Mouse (Mus musculus) lung, adult 10 weeks (tissue): Measurements from ENCODE around the gene Ccnb2. TPM values are rescaled to one million over a fixed set of nuclear protein-coding genes. Genes with fewer than 3 reads are reported as not detected.

Source experiments
- polyA plus RNA-seq: library from polyadenylated mRNA; stranded (reverse); fragments of 350-450 nt; fragmentation: Illumina TruSeq; extraction: RNeasy Lipid Tissue Mini Kit (QIAGEN cat#74804); gene quantifications from one replicate; pipeline ENCODE4 v1.2.3, GENCODE M21; 2014; ENCODE audit warnings: low read depth, low replicate concordance; ENCODE audit not compliant: insufficient read depth

The Ccnb2 gene
- polyA plus RNA-seq = 2.1 TPM

GRCm38 (mm10) chr9:70421257-70422056, at the start of gene Ccnb2:
Gene Ccnb2 (minus strand): TSS chr9:70421547.

Other genes starting within 250 kb of the Ccnb2 start
- 12.6 TPM for gene Myo1e, start 214.2 kb downstream of the Ccnb2 start, polyA plus RNA-seq
- gene Rnf111, start 82.2 kb upstream of the Ccnb2 start, polyA plus RNA-seq = 10.0 TPM
- gene Sltm, start 121.2 kb upstream of the Ccnb2 start, polyA plus RNA-seq = 16.8 TPM
- not detected for gene Gm10642, start 234.7 kb upstream of the Ccnb2 start, polyA plus RNA-seq
- 11.6 TPM for gene Mindy2, start 235.6 kb upstream of the Ccnb2 start, polyA plus RNA-seq